Mouse (Mus musculus) liver, adult 2 months (tissue): ENCODE results near the gene Lmod1. TPM values are rescaled to one million over a fixed set of nuclear protein-coding genes. Genes with fewer than 3 reads are reported as not detected.

Source experiments
- DNase-seq: peaks from one replicate; pipeline ENCODE4 v3.0.0-alpha.2; 2011; ENCODE audit warnings: low read depth, low spot score; ENCODE audit errors: extremely low read depth
- H3K27ac ChIP-seq: fragments of 200-500 bp; replicated peaks from 2 replicates; pipeline ENCODE4 v1.5.1; 2012; ENCODE audit warnings: low read depth, mild to moderate bottlenecking, control low read depth, inconsistent platforms, low read length; ENCODE audit not compliant: insufficient read depth
- H3K27me3 ChIP-seq: fragments of 200-500 bp; 2 replicates; pipeline ENCODE4 v1.6.1; 2012; ENCODE audit warnings: mild to moderate bottlenecking, moderate library complexity, low read length, inconsistent platforms; ENCODE audit not compliant: control insufficient read depth, insufficient read depth
- H3K36me3 ChIP-seq: fragments of 200-500 bp; 2 replicates; pipeline ENCODE4 v1.6.1; 2012; ENCODE audit warnings: low read length, inconsistent platforms; ENCODE audit not compliant: control insufficient read depth, insufficient read depth
- H3K4me1 ChIP-seq: fragments of 200-500 bp; 2 replicates; pipeline ENCODE4 v1.6.1; 2011; ENCODE audit warnings: low read length; ENCODE audit not compliant: control insufficient read depth, insufficient read depth
- H3K4me3 ChIP-seq: fragments of 200-500 bp; 2 replicates; pipeline ENCODE4 v1.5.1; 2011; ENCODE audit warnings: low read depth, mild to moderate bottlenecking, control low read depth, low read length, moderate library complexity; ENCODE audit not compliant: insufficient read depth
- H3K79me2 ChIP-seq: fragments of 200-500 bp; 2 replicates; pipeline ENCODE4 v1.6.1; 2012; ENCODE audit warnings: inconsistent platforms, mild to moderate bottlenecking, low read length, moderate library complexity; ENCODE audit not compliant: control insufficient read depth, insufficient read depth
- H3K9ac ChIP-seq: fragments of 200-500 bp; 2 replicates; pipeline ENCODE4 v1.6.1; 2012; ENCODE audit warnings: low read depth, mild to moderate bottlenecking, control low read depth, inconsistent platforms, low read length
- CTCF ChIP-seq: fragments of 200-500 bp; IDR thresholded peaks from 2 replicates; pipeline ENCODE4 v1.5.1; 2011; ENCODE audit warnings: low read depth, low read length, control low read depth
- POLR2A ChIP-seq: fragments of 200-500 bp; IDR thresholded peaks from 2 replicates; pipeline ENCODE4 v1.6.1; 2011; ENCODE audit warnings: low read length, control low read depth; ENCODE audit not compliant: insufficient read depth; ENCODE audit errors: extremely low read depth
- WGBS: fragments of 180-500 bp; shearing (Covaris S2); methylation state at CpG from one replicate; pipeline ENCODE4 v1.1.7; 2018; 5-methylcytosine and 5-hydroxymethylcytosine counted together
- polyA plus RNA-seq: library from polyadenylated mRNA; depleted of rRNA; stranded (reverse); fragments of >200 nt; gene quantifications from 2 replicates; pipeline ENCODE4 v1.2.3, GENCODE M21; 2012
- total RNA-seq: library from RNA; depleted of rRNA; stranded (reverse); fragments of >200 nt; gene quantifications from 2 replicates; pipeline ENCODE4 v1.2.3, GENCODE M21; 2014

The Lmod1 gene
- total and polyA plus RNA-seq, 2 experiments: 0.09 to 0.17 TPM

- no peaks in the 10 kb centered on the region for H3K79me2 ChIP-seq
- H3K36me3 ChIP-seq: no peaks in the 10 kb centered on the region
- peak; percentile 46 for DNase-seq
- H3K4me1 ChIP-seq: no peaks in the 10 kb centered on the region
- no peak overlapping the region for H3K9ac ChIP-seq
- no peak overlapping the region for H3K4me3 ChIP-seq
- peaks cover 4% of the 10 kb centered on the region; the same call in 1 of the 2 replicates for H3K27me3 ChIP-seq
- 71% methylated on average over 7 of the region's 7 CpGs for WGBS
- TF ChIP-seq POLR2A: no peak
- no peak for TF ChIP-seq CTCF
- H3K27ac ChIP-seq: no peak overlapping the region
These were observed 1.2 kb upstream of the Lmod1 start for GRCm38 (mm10) chr1:135323367-135323901.

- Histone ChIP-seq H3K4me1 (no peaks in the 10 kb centered on the region), H3K27me3 (peaks cover 4% of the 10 kb centered on the region; the same call in 1 of the 2 replicates), H3K9ac (no peak overlapping the region), H3K79me2 (no peaks in the 10 kb centered on the region), H3K27ac (no peak overlapping the region), H3K4me3 (no peak overlapping the region), H3K36me3 (no peaks in the 10 kb centered on the region)
- WGBS: 92% methylated on average over 2 of the region's 2 CpGs
- TF ChIP-seq CTCF: no peak
- TF ChIP-seq POLR2A: no peak
- DNase-seq: no peak
These were observed 1.3 kb downstream of the Lmod1 start for GRCm38 (mm10) chr1:135325934-135326333.

- Histone ChIP-seq H3K27me3 (peaks cover 4% of the 10 kb centered on the region; the same call in 1 of the 2 replicates), H3K79me2 (no peaks in the 10 kb centered on the region), H3K9ac (no peak overlapping the region), H3K36me3 (no peaks in the 10 kb centered on the region), H3K4me3 (no peak overlapping the region), H3K4me1 (no peaks in the 10 kb centered on the region), H3K27ac (no peak overlapping the region)
- TF ChIP-seq CTCF (no peak), POLR2A (no peak)
- 80% methylated on average over 5 of the region's 5 CpGs for WGBS
- no peak for DNase-seq
These were observed 3.8 kb downstream of the Lmod1 start for GRCm38 (mm10) chr1:135328368-135328767.

GRCm38 (mm10) chr1:135330578-135330977, 6.0 kb downstream of the Lmod1 start:
- Histone ChIP-seq H3K9ac (no peak overlapping the region), H3K36me3 (no peaks in the 10 kb centered on the region), H3K79me2 (no peaks in the 10 kb centered on the region), H3K4me1 (no peaks in the 10 kb centered on the region), H3K27me3 (no peaks in the 10 kb centered on the region), H3K27ac (no peak overlapping the region), H3K4me3 (no peak overlapping the region)
- 77% methylated on average over 6 of the region's 6 CpGs for WGBS
- TF ChIP-seq POLR2A: no peak
- TF ChIP-seq CTCF: no peak
- DNase-seq: no peak

- Histone ChIP-seq H3K79me2 (no peaks in the 10 kb centered on the region), H3K9ac (no peak overlapping the region), H3K27ac (no peak overlapping the region), H3K27me3 (no peaks in the 10 kb centered on the region), H3K4me1 (no peaks in the 10 kb centered on the region), H3K4me3 (no peak overlapping the region), H3K36me3 (no peaks in the 10 kb centered on the region)
- no peak for DNase-seq
- TF ChIP-seq CTCF (no peak), POLR2A (no peak)
- 84% methylated on average over 8 of the region's 8 CpGs for WGBS
These were observed 17.3 kb downstream of the Lmod1 start for GRCm38 (mm10) chr1:135341947-135342346.

- no peaks in the 10 kb centered on the region for H3K79me2 ChIP-seq
- H3K27ac ChIP-seq: no peak overlapping the region
- WGBS: 57% methylated on average over 4 of the region's 4 CpGs
- H3K36me3 ChIP-seq: no peaks in the 10 kb centered on the region
- no peak overlapping the region for H3K9ac ChIP-seq
- H3K4me1 ChIP-seq: no peaks in the 10 kb centered on the region
- H3K27me3 ChIP-seq: no peaks in the 10 kb centered on the region
- no peak for DNase-seq
- TF ChIP-seq CTCF (no peak), POLR2A (no peak)
- no peak overlapping the region for H3K4me3 ChIP-seq
These were observed 19.4 kb downstream of the Lmod1 start for GRCm38 (mm10) chr1:135344026-135344425.
